Mouse (Mus musculus) limb, embryonic 14.5 days (tissue): Measurements from ENCODE around the gene Zbtb22. TPM values are rescaled to one million over a fixed set of nuclear protein-coding genes. Genes with fewer than 3 reads are reported as not detected.

Source experiments
- ATAC-seq: fragments of 200-750 bp; cut with Nextera tagmentation; 2 replicates; pipeline ENCODE4 v1.8.0; 2017; ENCODE audit warnings: low read depth, moderate number of reproducible peaks, moderate TSS enrichment; ENCODE audit not compliant: low FRiP score
- DNase-seq: peaks from one replicate; pipeline ENCODE4 v3.0.0-alpha.2; 2015; ENCODE audit warnings: low spot score
- H3K27ac ChIP-seq: fragments of 300-500 bp; sonication (generic); replicated peaks from 2 replicates; pipeline ENCODE4 v1.5.1; 2014; ENCODE audit warnings: low read depth, mild to moderate bottlenecking, low read length, moderate library complexity, mixed read lengths
- H3K27me3 ChIP-seq: fragments of 300-500 bp; sonication (generic); 2 replicates; pipeline ENCODE4 v1.6.1; 2014; ENCODE audit warnings: low read length, mixed read lengths; ENCODE audit not compliant: control insufficient read depth, insufficient read depth
- H3K36me3 ChIP-seq: fragments of 300-500 bp; sonication (generic); 2 replicates; pipeline ENCODE4 v1.6.1; 2014; ENCODE audit warnings: mild to moderate bottlenecking, low read length, moderate library complexity, mixed read lengths; ENCODE audit not compliant: control insufficient read depth, insufficient read depth
- H3K4me1 ChIP-seq: fragments of 300-500 bp; sonication (generic); 2 replicates; pipeline ENCODE4 v1.6.1; 2014; ENCODE audit warnings: antibody characterized with exemption, low read length, mixed read lengths; ENCODE audit not compliant: control insufficient read depth, insufficient read depth
- H3K4me2 ChIP-seq: fragments of 300-500 bp; sonication (generic); replicated peaks from 2 replicates; pipeline ENCODE4 v1.6.1; 2014; ENCODE audit warnings: low read depth, mild to moderate bottlenecking, low read length, moderate library complexity; ENCODE audit not compliant: severe bottlenecking
- H3K4me3 ChIP-seq: fragments of 300-500 bp; sonication (generic); replicated peaks from 2 replicates; pipeline ENCODE4 v1.5.1; 2014; ENCODE audit warnings: low read length
- H3K9ac ChIP-seq: fragments of 300-500 bp; sonication (generic); 2 replicates; pipeline ENCODE4 v1.6.1; 2014; ENCODE audit warnings: mild to moderate bottlenecking, low read depth, low read length, moderate library complexity; ENCODE audit not compliant: severe bottlenecking
- H3K9me3 ChIP-seq: fragments of 300-500 bp; sonication (generic); 2 replicates; pipeline ENCODE4 v1.6.1; 2016; ENCODE audit warnings: low read length; ENCODE audit not compliant: control insufficient read depth
- POLR2A ChIP-seq: fragments of 200-500 bp; IDR thresholded peaks from 2 replicates; pipeline ENCODE4 v1.8.0; 2012; ENCODE audit warnings: inconsistent platforms, mild to moderate bottlenecking, moderate library complexity, borderline replicate concordance; ENCODE audit not compliant: insufficient read depth, insufficient read length; ENCODE audit errors: extremely low read depth
- WGBS: fragments of 180-500 bp; shearing (Covaris S2); extraction: QIAGEN DNeasy Blood & Tissue Kit; methylation state at CpG from one replicate; pipeline ENCODE4 v1.1.7; 2014; 5-methylcytosine and 5-hydroxymethylcytosine counted together
- polyA plus RNA-seq, 2 experiments: library from polyadenylated mRNA; depleted of rRNA in 1 of 2; stranded (reverse) in 1 of 2; unstranded in 1 of 2; fragments of >200 nt; fragmentation: Nextera tagmentation in 1 of 2; extraction: Ambion mirVana in 1 of 2; gene quantifications; 2 replicates each; pipeline versions ENCODE4 v1.2.1 to v1.2.3; 2012 to 2014

Gene Zbtb22
- polyA plus RNA-seq, 2 experiments = 10.8 to 27.9 TPM

DNA sequence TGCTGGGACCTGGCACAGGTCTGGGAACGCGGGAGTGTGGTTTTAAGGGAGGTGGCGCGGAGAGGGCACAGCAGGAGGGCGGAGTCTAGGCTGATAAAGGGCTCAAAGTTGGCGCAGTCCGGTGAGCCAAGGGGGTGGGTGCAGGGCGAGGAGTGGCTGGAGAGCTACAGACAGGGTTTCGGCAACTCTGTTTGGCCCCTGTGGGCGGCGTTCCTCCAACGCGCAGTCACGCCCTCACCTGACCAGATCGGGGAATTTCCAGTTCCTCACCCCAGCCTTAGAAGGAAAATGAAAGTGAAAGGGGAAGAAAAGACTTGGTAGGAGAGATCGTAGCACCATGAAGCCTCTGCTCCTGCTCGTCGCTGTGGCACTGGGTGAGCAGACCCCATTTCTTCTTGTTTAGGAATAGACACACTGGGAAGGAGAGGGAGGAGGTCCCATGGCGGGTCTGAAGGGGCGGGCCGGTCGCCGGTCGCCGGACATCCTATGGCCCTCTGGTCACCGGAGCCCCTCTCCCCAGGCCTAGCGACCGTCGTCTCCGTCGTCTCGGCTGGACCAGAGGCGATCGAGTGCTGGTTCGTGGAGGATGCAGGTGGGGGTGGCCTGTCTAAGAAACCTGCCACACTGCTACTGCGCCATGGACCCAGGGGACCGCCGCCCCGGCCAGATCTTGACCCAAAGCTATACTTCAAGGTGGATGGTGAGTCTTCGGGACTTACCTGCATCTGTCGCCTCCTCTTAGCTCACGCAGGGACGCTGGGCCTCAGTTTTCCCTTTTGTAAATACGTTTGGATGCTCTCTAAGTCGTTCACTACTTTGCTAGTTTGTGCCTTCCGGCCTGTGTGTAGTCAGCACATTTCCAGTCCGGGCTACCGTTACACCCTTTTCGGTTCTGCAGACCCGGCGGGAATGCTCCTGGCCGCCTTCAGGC, 3.9 kb downstream of the Zbtb22 start:
- WGBS = under 1% methylated on average over 52 of the region's 52 CpGs
- peak overlapping the region; percentile 33 for H3K27ac ChIP-seq
- peak overlapping the region; percentile 99 for H3K4me2 ChIP-seq
- ATAC-seq (no peak), DNase-seq (no peak)
- peaks cover 18% of the 10 kb centered on the region for H3K4me1 ChIP-seq
- H3K36me3 ChIP-seq = peaks cover 14% of the 10 kb centered on the region; the same call in 1 of the 2 replicates
- no peaks in the 10 kb centered on the region for H3K27me3 ChIP-seq
- peak overlapping the region; percentile 66 for H3K9ac ChIP-seq
- H3K9me3 ChIP-seq = no peaks in the 10 kb centered on the region
- peak overlapping the region; percentile 67 for H3K4me3 ChIP-seq
- no peak for TF ChIP-seq POLR2A

DNA sequence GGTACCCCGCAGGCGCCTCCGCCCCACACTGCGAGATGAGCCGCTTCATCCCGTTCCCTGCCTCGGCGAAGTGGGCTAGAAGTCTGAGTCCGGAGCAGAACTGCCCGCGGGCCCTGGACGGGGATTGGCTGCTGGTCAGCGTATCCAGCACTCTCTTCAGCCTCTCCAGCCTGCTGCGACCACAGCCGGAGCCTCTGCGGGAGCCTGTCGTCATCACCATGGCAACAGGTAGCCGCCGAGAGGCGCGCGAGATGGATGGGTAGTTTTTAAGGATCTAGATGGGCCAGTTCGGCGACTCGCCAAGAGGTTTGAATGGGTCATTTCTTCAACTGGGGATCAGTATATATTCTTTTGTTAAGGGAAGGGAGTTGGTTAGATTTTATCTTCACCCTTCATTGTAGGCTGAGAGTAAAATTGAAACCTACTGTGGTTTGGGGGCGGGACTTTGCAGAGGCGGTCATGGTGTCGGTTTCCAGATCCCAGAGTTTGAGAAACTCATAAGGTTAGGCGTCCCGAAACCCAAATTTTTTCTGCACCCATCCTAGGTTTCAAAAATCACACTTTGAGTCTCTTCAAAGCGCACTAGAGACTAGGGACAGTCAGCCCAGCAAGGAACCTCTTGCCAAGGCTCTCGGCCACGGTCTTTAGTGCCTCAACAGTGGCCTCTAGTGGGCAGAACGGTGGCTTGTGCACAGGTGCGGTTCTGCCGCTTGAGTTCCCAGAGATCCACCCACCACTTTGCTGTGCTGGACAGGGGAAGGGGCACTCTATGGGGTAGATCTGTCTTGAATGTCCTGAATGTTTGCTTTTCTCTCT, 4.8 kb downstream of the Zbtb22 start:
- H3K4me1 ChIP-seq = peaks cover 10% of the 10 kb centered on the region
- H3K4me3 ChIP-seq = peak overlapping the region; percentile 67
- WGBS = under 1% methylated on average over 36 of the region's 36 CpGs
- H3K27ac ChIP-seq = peak overlapping the region; percentile 33; the same call in 1 of the 2 replicates
- peak overlapping the region; percentile 66 for H3K9ac ChIP-seq
- no peak for TF ChIP-seq POLR2A
- peak; percentile 30 for ATAC-seq
- peaks cover 8% of the 10 kb centered on the region; the same call in 1 of the 2 replicates for H3K36me3 ChIP-seq
- H3K9me3 ChIP-seq = no peaks in the 10 kb centered on the region
- DNase-seq = peak; percentile 77
- H3K4me2 ChIP-seq = peak overlapping the region; percentile 99
- H3K27me3 ChIP-seq = no peaks in the 10 kb centered on the region

DNA sequence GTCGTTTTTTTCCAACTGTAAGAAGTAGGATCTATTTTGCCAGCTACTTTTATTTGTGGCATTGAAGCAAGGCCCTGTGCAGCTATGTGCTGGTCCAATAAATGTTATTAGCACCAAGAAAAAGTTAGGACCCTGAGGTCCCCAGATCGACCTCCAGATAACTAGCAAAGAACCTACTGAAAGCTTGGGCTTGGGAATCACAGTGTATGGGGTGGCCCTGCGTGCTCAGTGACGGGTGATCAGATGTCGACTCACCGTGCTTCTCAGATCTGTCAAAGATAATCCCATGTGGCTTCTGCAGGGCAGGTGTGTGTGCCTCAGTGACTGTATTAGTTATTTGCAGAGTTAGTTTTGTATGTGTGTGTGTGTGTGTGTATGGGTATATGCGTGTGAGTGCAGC, 5.7 kb downstream of the Zbtb22 start:
- no peak for TF ChIP-seq POLR2A
- Histone ChIP-seq H3K36me3 (peaks cover 13% of the 10 kb centered on the region), H3K9ac (no peak overlapping the region), H3K27me3 (no peaks in the 10 kb centered on the region), H3K4me1 (peaks cover 10% of the 10 kb centered on the region), H3K4me3 (no peak overlapping the region), H3K27ac (no peak overlapping the region), H3K9me3 (no peaks in the 10 kb centered on the region), H3K4me2 (no peak overlapping the region)
- ATAC-seq = no peak
- DNase-seq = no peak
- 89% methylated on average over 7 of the region's 7 CpGs for WGBS

DNA sequence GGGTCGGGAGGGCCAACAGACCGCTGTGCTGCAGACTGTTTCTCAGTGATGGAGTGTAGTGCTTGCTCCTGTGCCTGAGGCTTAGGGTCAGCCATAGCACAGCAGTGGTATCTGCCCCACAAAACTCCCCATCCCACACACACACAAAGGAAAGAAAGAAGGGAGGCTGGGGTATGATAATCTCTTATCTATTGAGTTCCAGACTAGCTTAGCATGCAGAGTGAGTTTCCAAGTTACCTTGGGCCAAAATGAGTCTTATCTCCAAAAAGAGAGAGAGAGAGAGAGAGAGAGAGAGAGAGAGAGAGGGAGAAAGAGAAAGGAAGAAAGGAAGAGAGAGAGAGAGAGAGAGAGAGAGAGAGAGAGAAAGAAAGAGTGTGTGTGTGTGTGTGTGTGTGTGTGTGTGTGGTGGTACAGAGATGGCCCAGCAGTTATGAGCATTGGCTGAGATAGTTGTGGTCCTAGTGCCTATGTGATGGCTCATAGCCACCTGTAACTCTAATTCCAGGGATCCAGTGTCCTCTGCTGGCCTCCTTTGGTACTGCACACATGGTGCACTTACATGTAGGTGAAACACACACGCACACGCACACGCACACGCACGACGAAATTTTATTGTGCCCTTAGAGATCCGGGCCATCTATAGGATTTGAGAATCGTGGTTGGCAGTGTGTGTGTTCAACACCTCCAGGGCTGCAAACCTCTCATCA, 9.0 kb downstream of the Zbtb22 start:
- H3K4me3 ChIP-seq = no peak overlapping the region
- no peaks in the 10 kb centered on the region for H3K27me3 ChIP-seq
- 83% methylated on average over 10 of the region's 10 CpGs for WGBS
- TF ChIP-seq POLR2A = no peak
- ATAC-seq (no peak), DNase-seq (no peak)
- H3K4me1 ChIP-seq = peaks cover 8% of the 10 kb centered on the region
- no peak overlapping the region for H3K9ac ChIP-seq
- peaks cover 16% of the 10 kb centered on the region for H3K36me3 ChIP-seq
- no peak overlapping the region for H3K27ac ChIP-seq
- H3K4me2 ChIP-seq = no peak overlapping the region
- H3K9me3 ChIP-seq = no peaks in the 10 kb centered on the region

DNA sequence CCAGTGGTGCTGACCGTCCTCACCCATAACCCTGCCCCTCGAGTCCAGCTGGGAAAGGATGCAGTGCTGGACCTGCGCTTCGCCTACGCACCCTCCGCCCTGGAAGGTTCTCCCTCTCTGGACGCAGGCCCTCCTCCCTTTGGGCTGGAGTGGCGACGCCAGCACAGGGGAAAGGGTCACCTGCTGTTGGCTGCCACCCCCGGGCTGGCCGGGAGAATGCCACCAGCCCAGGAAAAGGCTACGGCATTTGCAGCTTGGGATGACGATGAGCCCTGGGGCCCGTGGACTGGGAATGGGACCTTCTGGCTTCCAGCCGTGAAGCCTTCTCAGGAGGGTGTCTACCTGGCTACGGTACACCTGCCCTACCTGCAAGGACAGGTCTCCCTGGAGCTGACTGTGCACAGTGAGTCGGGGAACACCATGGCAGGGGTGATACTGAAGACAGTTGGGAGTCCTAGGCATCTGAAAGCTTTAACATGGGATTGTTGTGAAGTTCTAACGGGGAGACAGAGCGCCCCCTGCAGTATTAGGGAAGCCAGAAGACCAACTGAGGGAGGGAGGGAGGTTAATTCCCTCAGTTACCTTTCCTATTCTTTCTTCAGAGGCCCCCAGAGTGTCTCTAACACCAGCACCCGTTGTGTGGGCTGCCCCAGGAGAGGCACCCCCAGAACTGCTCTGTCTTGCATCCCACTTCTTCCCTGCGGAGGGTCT, 9.9 kb downstream of the Zbtb22 start:
- WGBS = 82% methylated on average over 21 of the region's 21 CpGs
- no peak for ATAC-seq

More for the DNA sequence above, 9.9 kb downstream of the Zbtb22 start:
- DNase-seq = no peak
- H3K27ac ChIP-seq = no peak overlapping the region
- H3K4me3 ChIP-seq = no peak overlapping the region
- no peak overlapping the region for H3K9ac ChIP-seq
- no peak for TF ChIP-seq POLR2A
- H3K27me3 ChIP-seq = no peaks in the 10 kb centered on the region
- H3K4me2 ChIP-seq = no peak overlapping the region
- peaks cover 16% of the 10 kb centered on the region for H3K36me3 ChIP-seq
- H3K9me3 ChIP-seq = no peaks in the 10 kb centered on the region
- H3K4me1 ChIP-seq = peaks cover 8% of the 10 kb centered on the region
